Mouse (Mus musculus) stomach, postnatal 0 days (tissue): Measurements from ENCODE around the gene Ube2n.

ENCODE experiments used
- CTCF ChIP-seq: IDR thresholded peaks from 2 replicates; pipeline ENCODE4 v1.5.1; 2016; ENCODE audit warnings: antibody characterized with exemption, low read depth, mild to moderate bottlenecking, moderate library complexity
- EP300 ChIP-seq: optimal IDR thresholded peaks from 2 replicates; pipeline ENCODE3; 2016; ENCODE audit warnings: antibody characterized with exemption

DNA sequence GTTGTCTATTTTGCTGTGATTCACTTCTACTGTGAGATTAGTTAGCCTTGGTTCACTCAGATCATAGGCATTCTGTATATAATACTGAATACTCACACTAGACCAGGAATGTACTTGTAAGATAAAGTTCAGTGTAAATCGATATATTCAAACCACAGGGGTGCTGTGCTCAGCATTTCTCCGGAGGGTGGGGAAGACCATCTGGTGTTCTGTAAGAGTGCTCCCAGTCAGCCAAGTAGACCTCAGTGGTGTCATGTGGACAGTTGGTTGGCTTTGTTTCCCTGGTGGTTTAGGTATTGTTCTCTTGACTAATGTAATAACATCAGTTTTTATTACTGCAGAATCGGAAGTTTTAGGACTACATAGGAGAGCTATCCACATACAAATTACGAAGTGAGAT is 30.1 kb downstream of the Ube2n start:
- TF ChIP-seq CTCF = no peak
- no peak for TF ChIP-seq EP300
